Mouse (Mus musculus) MEL (cell line): Measurements from ENCODE around the gene Gm20594. TPM values are rescaled to one million over a fixed set of nuclear protein-coding genes. Genes with fewer than 3 reads are reported as not detected.

Source experiments
- DNase-seq: peaks from one replicate; pipeline ENCODE4 v3.0.0; 2011; ENCODE audit warnings: low read depth, low spot score
- H3K27ac ChIP-seq: 2 replicates; pipeline ENCODE4 v1.5.1; 2012; ENCODE audit warnings: low read depth, mild to moderate bottlenecking, control low read depth, low read length, moderate library complexity; ENCODE audit not compliant: control insufficient read depth
- H3K27me3 ChIP-seq, 2 experiments: fragments of 150-350 bp in 1 of 2; sonication (generic) in 1 of 2; 2 replicates each; pipeline ENCODE4 v1.6.1; 2012; ENCODE audit warnings: low read length in 2 of 2, mild to moderate bottlenecking in 2 of 2, improper control_type of control experiment in 1 of 2, moderate library complexity in 1 of 2; ENCODE audit not compliant: insufficient read depth in 2 of 2, control insufficient read depth in 1 of 2
- H3K36me3 ChIP-seq, 2 experiments: 2 replicates each; pipeline ENCODE4 v1.6.1; 2012 to 2014; ENCODE audit warnings: low read length in 2 of 2, improper control_type of control experiment in 1 of 2, inconsistent platforms in 1 of 2, mild to moderate bottlenecking in 1 of 2; ENCODE audit not compliant: insufficient read depth in 2 of 2, control insufficient read depth in 1 of 2
- H3K4me1 ChIP-seq, 2 experiments: fragments of 150-350 bp in 1 of 2; sonication (generic) in 1 of 2; 2 replicates each; pipeline ENCODE4 v1.6.1; 2012; ENCODE audit warnings: low read length in 2 of 2, improper control_type of control experiment in 1 of 2, mild to moderate bottlenecking in 1 of 2; ENCODE audit not compliant: insufficient read depth in 2 of 2, control insufficient read depth in 1 of 2
- H3K4me3 ChIP-seq, 2 experiments: fragments of 150-350 bp in 1 of 2; sonication (generic) in 1 of 2; 2 replicates each; pipeline ENCODE4 v1.5.1; 2012; ENCODE audit warnings: low read depth in 2 of 2, low read length in 2 of 2, mild to moderate bottlenecking in 2 of 2, moderate library complexity in 2 of 2, control low read depth in 1 of 2, improper control_type of control experiment in 1 of 2; ENCODE audit not compliant: control insufficient read depth in 1 of 2, insufficient read depth in 1 of 2
- H3K79me2 ChIP-seq: 2 replicates; pipeline ENCODE4 v1.6.1; 2012; ENCODE audit warnings: mild to moderate bottlenecking, low read length, moderate library complexity; ENCODE audit not compliant: control insufficient read depth, poor library complexity, insufficient read depth
- H3K9ac ChIP-seq: 2 replicates; pipeline ENCODE4 v1.6.1; 2012; ENCODE audit warnings: low read depth, mild to moderate bottlenecking, control low read depth, low read length, moderate library complexity; ENCODE audit not compliant: control insufficient read depth, poor library complexity, severe bottlenecking
- H3K9me3 ChIP-seq: fragments of 150-350 bp; sonication (generic); replicated peaks from 2 replicates; pipeline ENCODE4 v1.6.1; 2012; ENCODE audit warnings: mild to moderate bottlenecking, low read length, improper control_type of control experiment, moderate library complexity; ENCODE audit not compliant: insufficient read depth
- CTCF ChIP-seq, 3 experiments: IDR thresholded peaks in 2 of 3; conservative IDR thresholded peaks in 1 of 3; 2 replicates each; pipeline ENCODE4 v1.5.1; 2011 to 2012; ENCODE audit warnings: low read length in 3 of 3, low read depth in 2 of 3, mild to moderate bottlenecking in 2 of 3, improper control_type of control experiment in 1 of 3, inconsistent platforms in 1 of 3, mixed read lengths in 1 of 3, moderate library complexity in 1 of 3; ENCODE audit not compliant: control insufficient read depth in 1 of 3, insufficient read depth in 1 of 3, poor library complexity in 1 of 3, severe bottlenecking in 1 of 3
- ELF1 ChIP-seq: IDR thresholded peaks from 2 replicates; pipeline ENCODE4 v1.6.1; 2014; ENCODE audit warnings: low read depth, mild to moderate bottlenecking, inconsistent platforms, low read length, improper control_type of control experiment, moderate library complexity
- ETS1 ChIP-seq: IDR thresholded peaks from 2 replicates; pipeline ENCODE4 v1.6.1; 2012; ENCODE audit warnings: low read depth, mild to moderate bottlenecking, inconsistent platforms, low read length, improper control_type of control experiment, moderate library complexity
- GATA1 ChIP-seq: IDR thresholded peaks from 2 replicates; pipeline ENCODE4 v1.6.1; 2011; ENCODE audit warnings: low read depth, low read length, improper control_type of control experiment
- HCFC1 ChIP-seq: IDR thresholded peaks from 2 replicates; pipeline ENCODE4 v1.6.1; 2012; ENCODE audit warnings: low read depth, mild to moderate bottlenecking, inconsistent platforms, low read length, improper control_type of control experiment, moderate library complexity
- KAT2A ChIP-seq: conservative IDR thresholded peaks from 2 replicates; pipeline ENCODE4 v1.6.1; 2012; ENCODE audit warnings: low read depth, low read length, improper control_type of control experiment, inconsistent platforms
- MAX ChIP-seq: IDR thresholded peaks from 2 replicates; pipeline ENCODE4 v1.6.1; 2011; ENCODE audit warnings: low read length, improper control_type of control experiment
- MAZ ChIP-seq: IDR thresholded peaks from 2 replicates; pipeline ENCODE4 v1.6.1; 2012; ENCODE audit warnings: low read depth, mild to moderate bottlenecking, inconsistent platforms, low read length, improper control_type of control experiment
- MEF2A ChIP-seq: IDR thresholded peaks from 2 replicates; pipeline ENCODE4 v1.6.1; 2014; ENCODE audit warnings: low read depth, mild to moderate bottlenecking, inconsistent platforms, low read length, improper control_type of control experiment; ENCODE audit not compliant: poor library complexity, insufficient replicate concordance, severe bottlenecking; ENCODE audit errors: extremely low read depth
- MXI1 ChIP-seq: IDR thresholded peaks from 2 replicates; pipeline ENCODE4 v1.6.1; 2011; ENCODE audit warnings: mild to moderate bottlenecking, low read depth, low read length, improper control_type of control experiment
- NRF1 ChIP-seq: IDR thresholded peaks from 2 replicates; pipeline ENCODE4 v1.6.1; 2014; ENCODE audit warnings: low read depth, mild to moderate bottlenecking, inconsistent platforms, low read length, improper control_type of control experiment, moderate library complexity; ENCODE audit not compliant: poor library complexity, insufficient read depth, severe bottlenecking
- POLR2AphosphoS2 ChIP-seq: IDR thresholded peaks from 2 replicates; pipeline ENCODE4 v1.6.1; 2011; ENCODE audit warnings: low read length, improper control_type of control experiment
- POLR2AphosphoS5 ChIP-seq: IDR thresholded peaks from 2 replicates; pipeline ENCODE4 v1.6.1; 2012; ENCODE audit warnings: low read depth, borderline replicate concordance, mild to moderate bottlenecking, inconsistent platforms, low read length, moderate library complexity, mixed read lengths
- SIN3A ChIP-seq: IDR thresholded peaks from 2 replicates; pipeline ENCODE4 v1.6.1; 2012; ENCODE audit warnings: low read length, improper control_type of control experiment, inconsistent platforms
- SMC3 ChIP-seq: IDR thresholded peaks from 2 replicates; pipeline ENCODE4 v1.6.1; 2011; ENCODE audit warnings: low read depth, low read length, improper control_type of control experiment
- TAL1 ChIP-seq: IDR thresholded peaks from 2 replicates; pipeline ENCODE4 v1.6.1; 2012; ENCODE audit warnings: mild to moderate bottlenecking, inconsistent platforms, low read length, moderate library complexity, mixed read lengths
- UBTF ChIP-seq: IDR thresholded peaks from 2 replicates; pipeline ENCODE4 v1.6.1; 2012; ENCODE audit warnings: low read depth, mild to moderate bottlenecking, inconsistent platforms, low read length, improper control_type of control experiment, moderate library complexity, borderline replicate concordance; ENCODE audit not compliant: insufficient read depth
- ZC3H11A ChIP-seq: IDR thresholded peaks from 2 replicates; pipeline ENCODE4 v1.6.1; 2012; ENCODE audit warnings: low read depth, mild to moderate bottlenecking, inconsistent platforms, low read length, improper control_type of control experiment
- ZKSCAN1 ChIP-seq: IDR thresholded peaks from 2 replicates; pipeline ENCODE4 v1.6.1; 2012; ENCODE audit warnings: low read depth, mild to moderate bottlenecking, inconsistent platforms, low read length, improper control_type of control experiment, moderate library complexity
- ZMIZ1 ChIP-seq: IDR thresholded peaks from 2 replicates; pipeline ENCODE4 v1.6.1; 2012; ENCODE audit warnings: low read depth, mild to moderate bottlenecking, inconsistent platforms, low read length, improper control_type of control experiment, moderate library complexity
- polyA plus RNA-seq, 2 experiments: library from polyadenylated mRNA; stranded (reverse) in 1 of 2; unstranded in 1 of 2; fragments of >175 nt in 1 of 2; fragments of >200 nt in 1 of 2; gene quantifications; 2 replicates each; pipeline versions ENCODE4 v1.2.1 to v1.2.4; 2012; ENCODE audit warnings: low replicate concordance in 2 of 2, low read depth in 1 of 2; ENCODE audit not compliant: insufficient read length in 2 of 2, insufficient read depth in 1 of 2, missing spikeins in 1 of 2
- total RNA-seq: library from RNA; depleted of rRNA; stranded (reverse); fragments of 300-350 nt; gene quantifications from 2 replicates; pipeline ENCODE4 v1.2.3, GENCODE M21; 2012; rRNA removed

Gm20594 gene
- total and polyA plus RNA-seq, 3 experiments: not detected

- Histone ChIP-seq H3K9me3 (no peaks in the 10 kb centered on the region), H3K36me3 (no peaks in the 10 kb centered on the region), H3K9ac (no peak overlapping the region), H3K27ac (no peak overlapping the region), H3K4me3 (no peak overlapping the region), H3K27me3 (no peaks in the 10 kb centered on the region), H3K4me1 (no peaks in the 10 kb centered on the region), H3K79me2 (no peaks in the 10 kb centered on the region)
- DNase-seq: no peak
- no peak for TF ChIP-seq NRF1
- TF ChIP-seq KAT2A: no peak
- TF ChIP-seq ZKSCAN1: no peak
- TF ChIP-seq TAL1: no peak
- TF ChIP-seq ETS1: no peak
- no peak for TF ChIP-seq MXI1
- no peak for TF ChIP-seq MAZ
- no peak for TF ChIP-seq ELF1
- no peak for TF ChIP-seq ZC3H11A
- TF ChIP-seq POLR2AphosphoS2: no peak
- TF ChIP-seq POLR2AphosphoS5: no peak
- no peak for TF ChIP-seq GATA1
- no peak for TF ChIP-seq UBTF
- no peak for TF ChIP-seq SIN3A
- TF ChIP-seq MAX: no peak
- no peak for TF ChIP-seq SMC3
- no peak for TF ChIP-seq MEF2A
- no peak for TF ChIP-seq CTCF (IDR thresholded peaks at IDR 0.05 in 2 of 3, conservative IDR thresholded peaks at IDR 0.05 in 1 of 3; ENCODE audit: control insufficient read depth in 1 of 3, insufficient read depth in 1 of 3, low read depth in 2 of 3, low read length in 3 of 3, poor library complexity in 1 of 3, severe bottlenecking in 1 of 3)
- TF ChIP-seq HCFC1: no peak
- no peak for TF ChIP-seq ZMIZ1
Measured at GRCm38 (mm10) chr6:79833845-79834244, 16.1 kb downstream of the Gm20594 start.

GRCm38 (mm10) chr6:79846829-79847228 lies 29.1 kb downstream of the Gm20594 start:
- H3K36me3 ChIP-seq: no peaks in the 10 kb centered on the region
- H3K27me3 ChIP-seq: no peaks in the 10 kb centered on the region
- no peaks in the 10 kb centered on the region for H3K79me2 ChIP-seq
- DNase-seq: no peak
- H3K4me1 ChIP-seq: no peaks in the 10 kb centered on the region
- TF ChIP-seq POLR2AphosphoS5: no peak
- no peak overlapping the region for H3K27ac ChIP-seq
- no peak overlapping the region for H3K9ac ChIP-seq
- no peak overlapping the region for H3K4me3 ChIP-seq
- no peaks in the 10 kb centered on the region for H3K9me3 ChIP-seq

Other genes starting within 250 kb of the Gm20594 start
- not detected in 2 replicates for gene Lrrtm4, start 201.0 kb downstream of the Gm20594 start, total RNA-seq
- not detected for gene Lrrtm4, start 201.0 kb downstream of the Gm20594 start, polyA plus RNA-seq